9 mouse cellular contexts compared by ENCODE assay signal in genomic region chr3:92150631-92151277, GRCm38 (mm10). TPM values are rescaled to one million over a fixed set of nuclear protein-coding genes. Genes with fewer than 3 reads are reported as not detected.
DNase-seq lines count a peak whose midpoint lies in the region; ATAC-seq and TF ChIP-seq lines count a peak whose summit lies in the region.
"Had no signal": no experiment of that assay in that cellular context is flagged by ENCODE, and none has a peak within 500 bp of the region (broad histone marks: within the 10 kb centered on the region; RNA-seq: fewer than 3 reads in every experiment).

No protein-coding gene starts in this region.

- no peak overlapping the region for H3K9ac ChIP-seq in forebrain, embryonic 12.5 days
- no peak overlapping the region for H3K9ac ChIP-seq in stomach, postnatal 0 days (ENCODE audit: low read length)

- WGBS in forebrain, embryonic 12.5 days, result 26% methylated on average over 8 of the region's 8 CpGs
- 28% methylated on average over 8 of the region's 8 CpGs for WGBS in midbrain, embryonic 10.5 days
- 24% methylated on average over 8 of the region's 8 CpGs for WGBS in stomach, postnatal 0 days

- ATAC-seq in forebrain, embryonic 12.5 days (ENCODE audit: low FRiP score), result peak; percentile 88
- ATAC-seq in stomach, postnatal 0 days (ENCODE audit: low FRiP score, low TSS enrichment), result peak; percentile 87

- no peak for DNase-seq in gastrocnemius, adult 2 months
- no peak for DNase-seq in gastrocnemius, postnatal 25 days
- DNase-seq in adrenal gland, postnatal 36 days, result peak; percentile 41 to 45
- peak; percentile 30 for DNase-seq in hindlimb bud, embryonic 11.5 days (ENCODE audit: extremely low spot score, low read depth, low spot score)
- DNase-seq in left cerebral cortex, adult 8-10 months (ENCODE audit: low spot score in 2 of 2), result peak; percentile 9 to 19
- peak; percentile 27 for DNase-seq in midbrain, embryonic 10.5 days (ENCODE audit: low spot score)
- DNase-seq in stomach, postnatal 0 days (ENCODE audit: low spot score), result peak; percentile 53

- no peak overlapping the region for H3K27ac ChIP-seq in gastrocnemius, adult 2 months
- no peak overlapping the region for H3K27ac ChIP-seq in forebrain, embryonic 12.5 days
- no peak overlapping the region for H3K27ac ChIP-seq in midbrain, embryonic 10.5 days (replicated peaks)
- no peak overlapping the region for H3K27ac ChIP-seq in stomach, postnatal 0 days (replicated peaks)

- H3K4me1 ChIP-seq in forebrain, embryonic 12.5 days, result no peaks in the 10 kb centered on the region
- no peaks in the 10 kb centered on the region for H3K4me1 ChIP-seq in midbrain, embryonic 10.5 days
- no peaks in the 10 kb centered on the region for H3K4me1 ChIP-seq in stomach, postnatal 0 days (replicated peaks; ENCODE audit: control insufficient read depth, insufficient read depth)

- H3K9me3 ChIP-seq in forebrain, embryonic 12.5 days, result no peaks in the 10 kb centered on the region
- H3K9me3 ChIP-seq in midbrain, embryonic 10.5 days (replicated peaks), result no peaks in the 10 kb centered on the region
- H3K9me3 ChIP-seq in stomach, postnatal 0 days (ENCODE audit: control insufficient read depth, low read length), result no peaks in the 10 kb centered on the region

- intact Hi-C loops in gastrocnemius, adult 2 months (cut with DNase I), result no loop called here

- no peak for TF ChIP-seq EP300 in stomach, postnatal 0 days (optimal IDR thresholded peaks at IDR 0.05)

- no peak overlapping the region for H3K4me3 ChIP-seq in gastrocnemius, adult 2 months
- H3K4me3 ChIP-seq in forebrain, embryonic 12.5 days (replicated peaks), result no peak overlapping the region
- H3K4me3 ChIP-seq in midbrain, embryonic 10.5 days, result no peak overlapping the region
- H3K4me3 ChIP-seq in stomach, postnatal 0 days (ENCODE audit: low read depth, low read length), result no peak overlapping the region

- H3K27me3 ChIP-seq in forebrain, embryonic 12.5 days, result no peaks in the 10 kb centered on the region
- H3K27me3 ChIP-seq in midbrain, embryonic 10.5 days (ENCODE audit: low read depth, poor library complexity, severe bottlenecking), result no peaks in the 10 kb centered on the region
- no peaks in the 10 kb centered on the region for H3K27me3 ChIP-seq in stomach, postnatal 0 days (ENCODE audit: control insufficient read depth, insufficient read depth, low read length)

- H3K36me3 ChIP-seq in forebrain, embryonic 12.5 days (replicated peaks), result no peaks in the 10 kb centered on the region
- H3K36me3 ChIP-seq in midbrain, embryonic 10.5 days, result no peaks in the 10 kb centered on the region
- H3K36me3 ChIP-seq in stomach, postnatal 0 days (ENCODE audit: control insufficient read depth, insufficient read depth, low read length), result no peaks in the 10 kb centered on the region

- H3K4me2 ChIP-seq in forebrain, embryonic 12.5 days, result no peak overlapping the region
- H3K4me2 ChIP-seq in stomach, postnatal 0 days (replicated peaks; ENCODE audit: low read depth), result no peak overlapping the region

- TF ChIP-seq CTCF in gastrocnemius, adult 2 months (IDR thresholded peaks at IDR 0.05), result peak; percentile 73
- peak; percentile 87 for TF ChIP-seq CTCF in stomach, postnatal 0 days (IDR thresholded peaks at IDR 0.05; ENCODE audit: low read depth)

RNA-seq across cellular contexts. Expression of gene Lelp1, which starts 8.2 kb away (rescaled TPM):
- total RNA-seq in gastrocnemius, adult 2 months (2021), result not detected
- not detected for total RNA-seq in gastrocnemius, postnatal 25 days (2021)
- total RNA-seq in adrenal gland, postnatal 36 days (2021), result not detected
- not detected in 2 replicates for polyA plus RNA-seq in forebrain, embryonic 12.5 days (2016; fragmentation: Nextera tagmentation; extraction: Ambion mirVana)
- total RNA-seq in left cerebral cortex, adult 8-10 months (2022), result not detected
- not detected in 2 replicates for polyA plus RNA-seq in midbrain, embryonic 10.5 days (2016; fragmentation: Nextera tagmentation; extraction: Ambion mirVana)
- not detected in 2 replicates for polyA plus RNA-seq in stomach, postnatal 0 days (2015; fragmentation: Nextera tagmentation; extraction: Ambion mirVana)
- polyA plus RNA-seq: small intestine, adult 2 months had no signal

RNA-seq across cellular contexts. Expression of gene Prr9, which starts 27.0 kb away (rescaled TPM):
- not detected for total RNA-seq in gastrocnemius, adult 2 months (2021)
- not detected for total RNA-seq in gastrocnemius, postnatal 25 days (2021)
- not detected for total RNA-seq in adrenal gland, postnatal 36 days (2021)
- polyA plus RNA-seq in forebrain, embryonic 12.5 days (2016; fragmentation: Nextera tagmentation; extraction: Ambion mirVana), result not detected in 2 replicates
- not detected for total RNA-seq in left cerebral cortex, adult 8-10 months (2022)
- not detected in 2 replicates for polyA plus RNA-seq in midbrain, embryonic 10.5 days (2016; fragmentation: Nextera tagmentation; extraction: Ambion mirVana)
- 2.3 and 2.9 TPM in 2 replicates for polyA plus RNA-seq in stomach, postnatal 0 days (2015; fragmentation: Nextera tagmentation; extraction: Ambion mirVana)

Comparison
In these comparisons a context has a peak if more than half of its experiments do, and no peak if none do; other contexts are left out.
1. DNase-seq: peak in adrenal gland, postnatal 36 days (2 of 2), hindlimb bud, embryonic 11.5 days (single experiment), left cerebral cortex, adult 8-10 months (2 of 2), midbrain, embryonic 10.5 days (single experiment) and stomach, postnatal 0 days (single experiment); none in gastrocnemius, adult 2 months (single experiment) and gastrocnemius, postnatal 25 days (single experiment).